Mouse (Mus musculus) Muller cell, postnatal 12 days (primary cell): ENCODE results near the gene 1700037H04Rik.

Experiments used
- DNase-seq: peaks from one replicate; pipeline ENCODE4 v3.0.0-alpha.2; 2015; ENCODE audit errors: inconsistent ontology term

1700037H04Rik gene

GRCm38 (mm10) chr2:131179246-131179886, 19.5 kb upstream of the 1700037H04Rik start:
- DNase-seq, result peak; percentile 71

DNA sequence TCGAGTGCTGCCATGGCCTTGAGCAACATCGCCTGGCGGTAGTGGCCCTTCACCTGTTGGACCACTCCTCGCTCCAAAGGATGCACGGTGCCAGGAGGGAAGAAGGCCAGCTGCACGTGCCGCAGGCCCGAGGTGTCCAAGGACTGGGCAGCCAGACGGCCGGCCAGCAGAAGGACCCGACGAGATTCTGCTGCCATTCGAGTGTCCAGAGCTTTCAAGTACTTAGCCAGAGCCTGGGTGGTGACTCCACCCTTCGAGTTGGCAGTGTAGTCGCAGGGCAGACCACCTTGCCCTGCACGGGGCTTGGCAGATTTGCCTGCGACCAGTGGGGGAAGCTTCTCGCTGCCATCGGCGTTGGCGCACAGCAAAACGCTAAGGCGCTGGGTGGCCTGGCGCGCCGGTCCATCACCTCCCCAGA, 19.0 kb upstream of the 1700037H04Rik start:
- peak; percentile 25 for DNase-seq

- DNase-seq, result no peak
Measured at GRCm38 (mm10) chr2:131177932-131178331, 18.1 kb upstream of the 1700037H04Rik start.

DNA sequence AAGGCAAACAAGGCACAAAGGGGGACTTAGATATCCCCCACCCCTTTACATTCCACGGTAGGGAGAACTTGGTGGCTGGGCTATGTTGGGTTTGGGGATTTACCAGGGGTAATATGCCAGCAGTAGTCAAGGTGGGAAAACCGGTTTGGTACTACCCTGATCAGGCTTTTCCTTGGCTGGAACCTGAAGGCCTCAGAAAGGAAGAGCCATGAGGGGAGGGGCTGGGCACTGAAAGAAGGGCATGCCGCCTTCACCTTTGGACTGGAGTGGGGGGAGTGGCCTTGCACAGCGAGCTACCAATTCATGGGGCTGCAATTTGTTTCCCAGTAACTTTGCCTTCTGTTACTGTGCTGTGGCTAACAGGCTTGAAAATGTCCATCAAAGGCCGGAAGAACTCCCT, 16.6 kb upstream of the 1700037H04Rik start:
- no peak for DNase-seq

DNA sequence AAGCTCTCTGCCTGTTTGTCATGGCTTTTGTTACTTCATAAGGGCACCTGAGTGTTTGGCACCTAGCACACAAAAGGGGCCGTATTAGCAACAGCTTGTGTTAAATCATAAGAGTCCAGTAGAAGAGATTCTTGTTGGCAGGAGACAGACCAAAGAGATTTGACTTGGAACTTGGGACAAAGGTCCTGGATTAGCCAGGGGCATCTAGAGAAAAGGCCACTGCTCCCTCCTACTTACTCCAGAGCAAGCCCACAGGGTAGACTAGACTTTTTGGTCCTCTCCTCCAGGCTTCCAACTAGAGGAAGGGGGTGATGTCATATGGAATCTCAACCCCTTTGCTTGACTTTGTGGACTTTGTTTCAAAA, 16.0 kb upstream of the 1700037H04Rik start:
- no peak for DNase-seq

GRCm38 (mm10) chr2:131175286-131175944, 15.5 kb upstream of the 1700037H04Rik start:
- DNase-seq, result no peak

- DNase-seq, result peak; percentile 62
Measured at GRCm38 (mm10) chr2:131174700-131175099, 14.8 kb upstream of the 1700037H04Rik start.

DNA sequence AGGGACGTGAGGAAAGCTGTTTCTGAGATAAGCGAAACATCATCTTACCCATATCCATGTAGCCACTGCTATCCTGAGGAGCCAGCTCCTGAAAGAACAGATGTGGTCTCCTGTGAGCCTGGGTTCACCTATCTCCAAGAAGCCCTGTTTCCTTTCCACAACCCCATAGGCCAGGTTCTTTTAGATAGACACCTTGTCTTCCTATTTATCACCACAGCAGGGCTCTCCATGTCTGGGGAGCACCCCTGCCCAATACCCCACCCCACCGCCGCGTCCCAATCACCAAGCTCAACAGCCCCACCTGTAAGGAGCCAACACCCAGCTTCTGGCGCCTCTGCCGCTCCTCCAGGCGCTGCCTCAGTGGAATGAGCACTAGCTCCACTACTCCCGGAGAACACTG, 12.4 kb upstream of the 1700037H04Rik start:
- no peak for DNase-seq

DNA sequence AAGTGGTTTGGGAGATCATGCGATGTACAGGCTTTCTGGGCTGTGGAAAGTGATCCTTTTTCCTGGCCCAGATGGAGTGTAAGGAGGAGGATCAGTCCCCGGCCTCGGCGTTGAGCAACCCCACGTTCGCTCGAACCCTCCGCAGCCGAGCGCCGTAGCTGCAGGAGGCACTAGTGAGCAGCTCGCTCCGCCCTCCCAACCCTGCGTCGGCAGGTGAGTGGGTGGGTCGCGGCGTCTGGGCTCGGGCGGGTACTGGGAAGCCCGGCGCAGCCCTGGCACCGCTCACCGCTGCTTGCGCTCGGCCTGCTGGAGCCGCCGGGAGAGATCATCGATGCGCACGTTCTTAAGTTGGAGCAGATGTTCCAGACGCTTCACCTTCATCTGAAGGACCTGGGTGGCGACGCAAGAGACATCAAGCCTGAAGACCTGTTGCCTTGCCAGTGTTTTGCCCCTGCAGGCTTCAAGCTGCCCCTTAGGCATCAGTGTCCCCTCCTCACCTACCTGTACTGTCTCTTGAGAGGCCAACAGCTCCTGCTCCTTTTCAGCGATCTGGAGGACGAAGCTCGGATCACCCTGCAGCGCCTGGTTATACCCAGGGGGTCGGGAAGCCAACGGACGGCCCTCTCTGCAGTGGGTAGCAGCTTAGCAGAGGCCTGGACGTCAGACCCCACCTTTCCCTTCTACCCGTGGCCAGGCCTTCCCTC, 11.7 kb upstream of the 1700037H04Rik start:
- no peak for DNase-seq

DNA sequence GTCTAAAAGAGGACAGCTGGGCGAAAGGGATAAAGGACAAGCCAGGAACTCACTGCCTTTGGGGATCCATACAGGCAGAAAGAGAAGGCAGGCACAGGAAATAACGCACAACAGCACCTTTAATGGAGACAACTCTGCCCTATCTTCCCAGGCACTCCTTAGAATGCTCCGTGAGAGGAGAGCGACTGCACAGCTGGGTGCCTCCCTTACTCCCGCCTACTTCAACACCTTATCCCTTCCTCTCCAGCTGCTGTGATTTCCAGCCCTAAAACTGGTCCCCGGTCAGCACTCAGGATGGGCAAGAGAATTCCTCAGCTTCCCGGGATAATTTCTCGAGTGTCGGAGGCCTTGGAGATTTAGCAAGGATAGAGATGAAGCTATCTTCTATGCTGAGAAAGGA, 11.1 kb upstream of the 1700037H04Rik start:
- no peak for DNase-seq

DNA sequence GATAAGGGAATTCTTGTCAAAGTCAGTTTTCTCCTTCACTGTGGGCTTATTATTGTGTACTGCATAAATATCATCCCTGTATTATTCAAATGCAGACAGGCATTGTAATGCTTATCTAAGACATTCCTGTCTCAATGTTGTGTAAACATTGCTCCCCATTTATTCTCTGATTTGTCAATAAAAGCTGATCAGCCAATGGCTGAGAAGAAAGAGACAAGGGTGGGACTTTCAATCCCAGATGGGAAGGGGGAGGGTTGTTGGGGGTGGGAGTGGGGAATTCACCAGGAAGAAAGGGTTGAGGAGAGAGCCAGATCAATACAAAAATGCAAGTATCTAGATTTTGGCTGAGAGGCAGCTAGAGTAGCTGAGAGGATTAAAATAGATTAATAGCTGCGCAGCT, 9.0 kb upstream of the 1700037H04Rik start:
- DNase-seq, result no peak

DNA sequence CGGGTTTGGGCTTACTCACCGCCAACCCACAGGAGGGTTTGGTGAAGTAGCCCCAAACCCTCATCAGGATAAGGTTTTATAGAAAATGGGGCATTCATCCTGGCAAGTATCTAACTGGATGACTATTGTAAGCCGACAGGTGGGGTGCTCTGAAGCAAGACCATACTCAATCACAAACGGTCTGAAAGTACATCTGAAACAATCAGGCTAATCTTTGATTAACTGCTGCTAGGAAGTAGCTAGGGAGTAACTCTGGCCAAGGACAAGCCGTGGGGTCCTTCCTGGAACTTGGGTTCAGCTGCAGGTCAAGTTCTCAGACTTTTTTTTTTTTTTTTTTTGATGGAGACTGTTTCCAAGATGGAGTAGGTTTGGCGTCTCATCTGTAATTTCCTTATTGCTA, 8.1 kb upstream of the 1700037H04Rik start:
- DNase-seq, result no peak

DNA sequence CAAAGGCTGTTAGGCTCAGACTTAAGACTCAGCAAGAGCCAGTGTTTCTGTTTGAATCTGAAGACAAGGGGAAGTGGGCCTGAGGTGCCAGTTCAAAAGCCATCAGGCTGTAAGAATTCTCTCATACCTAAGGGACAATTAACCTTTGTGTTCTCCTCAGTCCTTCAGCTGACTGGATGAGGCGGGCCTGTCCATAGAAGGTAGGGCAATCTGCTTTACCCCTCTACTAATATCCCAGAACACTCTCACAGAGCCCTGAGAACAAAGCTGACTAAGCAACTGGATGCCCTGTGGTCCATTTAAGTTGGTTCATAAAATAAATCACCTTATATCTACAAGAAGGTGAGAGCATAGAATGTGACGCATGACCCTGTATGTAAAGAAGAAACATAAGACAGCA, 6.3 kb upstream of the 1700037H04Rik start:
- no peak for DNase-seq

DNA sequence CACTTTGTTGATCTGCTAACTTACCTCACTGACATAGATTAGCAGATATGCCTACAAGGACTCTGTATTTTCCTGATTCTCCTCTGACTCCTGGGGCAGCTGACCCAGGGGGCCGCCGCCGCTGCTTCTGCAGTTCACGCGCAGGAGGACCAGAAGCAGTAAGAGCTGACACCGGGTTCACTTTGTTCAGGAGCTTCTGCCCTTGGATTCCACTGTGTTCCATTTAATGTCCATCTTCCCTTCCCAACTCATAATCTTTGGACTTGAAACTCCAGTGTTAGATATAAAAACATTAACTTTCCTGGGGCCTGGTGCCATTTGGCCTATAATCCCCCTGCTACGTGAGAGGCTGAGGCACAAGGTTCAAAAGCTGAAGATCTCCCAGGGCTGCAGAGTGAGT, 4.0 kb upstream of the 1700037H04Rik start:
- no peak for DNase-seq

DNA sequence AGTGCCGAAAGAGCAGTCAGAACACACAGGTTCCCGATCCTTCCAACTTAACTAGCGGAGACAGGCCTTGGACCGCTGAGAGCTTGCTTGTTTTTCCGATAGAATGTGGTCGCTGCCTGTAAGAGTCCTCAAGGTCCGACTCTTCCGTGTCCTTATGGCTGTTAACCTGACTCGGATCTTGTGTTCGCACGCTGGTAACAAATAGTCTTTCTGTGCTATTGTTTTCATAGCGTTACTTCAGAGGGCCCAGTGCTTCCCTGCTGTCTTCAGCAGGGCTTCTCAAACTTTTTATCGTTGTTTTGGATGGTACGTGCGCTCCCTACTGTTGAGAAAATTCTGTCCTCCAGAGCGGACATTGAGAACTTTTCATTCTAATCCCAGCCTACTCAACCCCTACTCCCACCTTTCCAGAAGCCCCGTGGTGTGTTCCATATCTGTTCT, 810 bp upstream of the 1700037H04Rik start:
- no peak for DNase-seq

DNA sequence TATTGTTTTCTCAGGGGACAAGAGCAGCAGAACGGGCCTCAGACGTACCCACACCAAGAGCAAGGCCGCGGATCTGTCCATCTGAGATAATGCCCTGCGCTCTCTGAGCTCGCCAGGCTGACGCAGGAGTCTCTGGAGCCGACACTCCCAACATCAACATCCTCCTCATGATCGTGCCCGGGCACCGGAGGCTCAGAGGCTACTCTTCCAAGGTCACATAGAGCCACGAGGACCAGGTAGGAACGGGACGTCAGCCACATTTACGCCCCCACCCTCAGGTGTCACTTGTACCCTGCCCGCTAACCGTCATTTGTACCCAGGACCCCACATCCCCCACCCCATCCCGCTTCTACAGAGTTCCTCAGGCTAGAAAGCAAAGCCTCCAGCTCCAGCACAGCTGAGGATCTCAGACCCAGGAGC, 380 bp downstream of the 1700037H04Rik start:
- no peak for DNase-seq

DNA sequence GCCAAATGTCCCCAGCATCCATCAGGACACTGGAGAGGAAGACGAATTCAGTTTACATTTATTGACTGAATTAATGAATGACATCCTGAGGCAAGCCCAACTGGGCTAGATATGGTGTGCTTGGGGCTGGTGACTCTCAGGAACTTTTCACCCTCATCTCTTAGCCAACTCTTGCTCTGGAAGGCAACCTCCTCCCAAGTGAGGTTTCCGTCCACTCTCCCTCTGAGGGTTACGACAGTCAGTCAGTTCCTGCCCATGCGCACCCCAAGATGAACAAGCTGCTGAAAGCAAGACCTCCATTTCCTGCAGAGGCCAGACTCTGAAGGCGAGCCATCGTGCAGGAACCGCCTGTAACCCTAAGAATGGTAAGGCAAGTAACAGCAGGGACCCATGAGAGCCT, 2.9 kb downstream of the 1700037H04Rik start:
- no peak for DNase-seq

DNA sequence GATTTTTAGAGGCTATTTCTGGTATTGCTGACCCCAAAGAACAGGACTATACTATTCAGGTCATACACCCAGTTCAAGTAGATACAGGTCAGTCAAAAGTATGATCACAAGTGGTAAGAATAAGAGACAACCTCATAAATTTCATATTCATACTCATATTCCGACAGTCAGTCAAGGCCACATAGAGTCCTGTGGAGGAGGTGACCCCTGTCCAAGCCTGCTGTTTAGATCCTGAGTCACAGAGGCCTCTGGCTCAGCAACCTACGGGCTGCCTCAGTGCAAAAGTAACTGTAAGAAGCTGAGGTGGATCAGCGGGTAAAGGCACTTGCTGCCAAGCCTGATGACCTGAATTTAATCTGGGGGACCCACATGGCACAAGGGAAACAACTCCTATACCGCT, 5.8 kb downstream of the 1700037H04Rik start:
- DNase-seq, result no peak

GRCm38 (mm10) chr2:131152166-131152730, 7.6 kb downstream of the 1700037H04Rik start:
- DNase-seq, result no peak

- DNase-seq, result no peak
Measured at GRCm38 (mm10) chr2:131149254-131149578, 10.7 kb downstream of the 1700037H04Rik start.

DNA sequence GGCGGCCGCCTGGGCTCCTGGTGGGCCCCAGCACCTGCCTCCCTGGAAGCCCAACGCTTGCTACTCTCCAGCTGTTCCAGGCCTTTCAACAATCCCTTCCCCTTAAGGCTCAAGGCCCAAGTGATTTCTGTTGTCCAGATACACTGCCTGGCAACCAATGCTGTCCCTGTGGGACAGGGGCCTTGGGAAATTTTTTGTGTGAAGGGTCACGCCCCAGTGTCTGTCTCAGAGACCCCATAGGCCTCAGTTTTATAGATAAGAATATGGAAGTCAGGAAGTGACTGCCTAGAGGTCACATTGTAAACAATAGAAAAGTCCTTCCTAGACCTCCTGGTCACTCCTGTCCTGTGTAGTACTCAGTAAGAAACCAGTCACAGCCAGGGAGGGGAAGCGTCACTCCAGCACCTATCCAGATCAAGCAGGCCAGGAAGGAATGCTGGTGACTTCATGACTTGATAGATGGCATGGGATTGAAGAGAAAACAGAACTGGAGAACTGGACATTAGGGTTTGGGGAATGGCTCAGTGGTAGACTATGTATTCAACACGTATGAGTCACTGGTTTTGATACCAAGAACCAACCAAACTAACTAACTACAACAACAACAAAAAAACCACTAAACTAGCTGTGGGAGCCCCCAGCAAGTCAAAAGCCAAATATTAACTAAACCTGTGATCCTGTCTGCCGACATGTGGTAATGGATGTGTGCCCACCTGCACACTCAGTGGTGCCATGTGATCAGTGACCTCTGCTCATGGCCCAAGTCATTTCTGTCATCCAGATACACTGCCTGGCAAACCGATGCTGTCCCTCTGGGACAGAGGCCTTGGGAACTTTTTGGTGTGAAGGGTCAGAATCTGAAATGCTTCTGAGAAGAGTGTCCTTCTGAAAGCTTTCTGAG, 11.3 kb downstream of the 1700037H04Rik start:
- DNase-seq, result no peak

- DNase-seq, result no peak
Measured at GRCm38 (mm10) chr2:131147043-131147365, 12.9 kb downstream of the 1700037H04Rik start.
